Mouse (Mus musculus) hindbrain, embryonic 14.5 days (tissue): Measurements from ENCODE around the gene Wdr49. TPM values are rescaled to one million over a fixed set of nuclear protein-coding genes. Genes with fewer than 3 reads are reported as not detected.

Experiments used
- ATAC-seq: fragments of 200-750 bp; cut with Nextera tagmentation; 2 replicates; pipeline ENCODE4 v1.8.0; 2017; ENCODE audit warnings: moderate number of reproducible peaks, mild to moderate bottlenecking, moderate TSS enrichment, moderate library complexity; ENCODE audit not compliant: low FRiP score
- DNase-seq: peaks from one replicate; pipeline ENCODE4 v3.0.0-alpha.2; 2015; ENCODE audit warnings: low spot score
- H3K27ac ChIP-seq: fragments of 300-500 bp; sonication (generic); 2 replicates; pipeline ENCODE4 v1.5.1; 2014; ENCODE audit warnings: mild to moderate bottlenecking, moderate library complexity
- H3K27me3 ChIP-seq: fragments of 300-500 bp; sonication (generic); 2 replicates; pipeline ENCODE4 v1.6.1; 2014; ENCODE audit warnings: mild to moderate bottlenecking, low read length, mixed read lengths; ENCODE audit not compliant: control insufficient read depth, insufficient read depth
- H3K36me3 ChIP-seq: fragments of 300-500 bp; sonication (generic); replicated peaks from 2 replicates; pipeline ENCODE4 v1.6.1; 2014; ENCODE audit not compliant: control insufficient read depth, insufficient read depth
- H3K4me1 ChIP-seq: fragments of 300-500 bp; sonication (generic); replicated peaks from 2 replicates; pipeline ENCODE4 v1.6.1; 2014; ENCODE audit warnings: antibody characterized with exemption, low read length, mixed read lengths; ENCODE audit not compliant: control insufficient read depth, insufficient read depth
- H3K4me2 ChIP-seq: fragments of 300-500 bp; sonication (generic); replicated peaks from 2 replicates; pipeline ENCODE4 v1.6.1; 2014; ENCODE audit warnings: mild to moderate bottlenecking, moderate library complexity
- H3K4me3 ChIP-seq: fragments of 300-500 bp; sonication (generic); replicated peaks from 2 replicates; pipeline ENCODE4 v1.5.1; 2014; ENCODE audit warnings: mild to moderate bottlenecking, low read length
- H3K9ac ChIP-seq: fragments of 300-500 bp; sonication (generic); 2 replicates; pipeline ENCODE4 v1.6.1; 2014
- H3K9me3 ChIP-seq: fragments of 300-500 bp; sonication (generic); 2 replicates; pipeline ENCODE4 v1.6.1; 2016; ENCODE audit warnings: low read length; ENCODE audit not compliant: control insufficient read depth
- WGBS: fragments of 180-500 bp; shearing (Covaris S2); extraction: QIAGEN DNeasy Blood & Tissue Kit; methylation state at CpG from one replicate; pipeline ENCODE4 v1.1.7; 2014; 5-methylcytosine and 5-hydroxymethylcytosine counted together
- polyA plus RNA-seq: library from polyadenylated mRNA; unstranded; fragments of >200 nt; fragmentation: Nextera tagmentation; extraction: Ambion mirVana; gene quantifications from 2 replicates; pipeline ENCODE4 v1.2.1, GENCODE M21; 2014

Wdr49 gene
- polyA plus RNA-seq, 1 experiment from 2014 or later = 0.20 TPM

GRCm38 (mm10) chr3:75468154-75468553 lies 13.8 kb downstream of the Wdr49 start:
- no peak overlapping the region for H3K27ac ChIP-seq
- ATAC-seq = no peak
- no peaks in the 10 kb centered on the region for H3K36me3 ChIP-seq
- H3K9ac ChIP-seq = no peak overlapping the region
- no peaks in the 10 kb centered on the region for H3K27me3 ChIP-seq
- H3K4me1 ChIP-seq = no peaks in the 10 kb centered on the region
- no peaks in the 10 kb centered on the region for H3K9me3 ChIP-seq
- H3K4me3 ChIP-seq = no peak overlapping the region
- 83% methylated on average over 7 of the region's 7 CpGs for WGBS
- no peak for DNase-seq
- H3K4me2 ChIP-seq = no peak overlapping the region

GRCm38 (mm10) chr3:75430564-75431181 lies 51.3 kb downstream of the Wdr49 start:
- Histone ChIP-seq H3K36me3 (no peaks in the 10 kb centered on the region), H3K27ac (peak overlapping the region; percentile 46; the same call in 1 of the 2 replicates), H3K9me3 (no peaks in the 10 kb centered on the region), H3K27me3 (no peaks in the 10 kb centered on the region), H3K4me2 (no peak overlapping the region), H3K4me3 (no peak overlapping the region), H3K9ac (no peak overlapping the region), H3K4me1 (no peaks in the 10 kb centered on the region)
- WGBS = 63% methylated on average over 4 of the region's 4 CpGs
- peak; percentile 64 for ATAC-seq
- DNase-seq = peak; percentile 24

DNA sequence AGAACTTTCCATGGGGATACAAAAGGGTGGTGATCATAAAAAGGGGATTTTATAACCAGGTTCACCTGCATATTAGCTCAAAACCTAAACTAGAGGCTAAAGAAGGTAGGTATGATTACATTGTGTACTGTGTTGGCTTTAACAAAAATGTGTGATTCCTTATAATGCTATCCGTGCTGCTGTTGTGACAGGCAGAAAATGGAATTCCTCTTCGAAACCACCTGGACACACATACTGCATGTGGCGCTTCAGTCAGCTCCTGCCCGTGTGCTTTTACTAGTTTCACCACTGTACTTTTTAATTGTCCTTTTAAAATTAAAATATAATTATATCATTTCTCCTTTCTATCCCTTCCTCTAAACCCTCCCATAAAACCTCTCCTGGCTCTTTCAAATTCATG lies 86.0 kb downstream of the Wdr49 start:
- Histone ChIP-seq H3K9ac (no peak overlapping the region), H3K27me3 (no peaks in the 10 kb centered on the region), H3K4me1 (peaks cover 13% of the 10 kb centered on the region), H3K4me2 (0 out of 2 replicates have a peak overlapping the region, but pooled peaks have one; percentile 3), H3K36me3 (no peaks in the 10 kb centered on the region), H3K27ac (peak overlapping the region; percentile 61; the same call in 1 of the 2 replicates), H3K4me3 (no peak overlapping the region), H3K9me3 (no peaks in the 10 kb centered on the region)
- DNase-seq (no peak), ATAC-seq (no peak; the same call in 1 of the 2 replicates)
- WGBS = 86% methylated on average over 4 of the region's 4 CpGs

- Histone ChIP-seq H3K9ac (0 out of 2 replicates have a peak overlapping the region, but pooled peaks have one; percentile 17), H3K27ac (peak overlapping the region; percentile 72), H3K36me3 (no peaks in the 10 kb centered on the region), H3K4me1 (peaks cover 13% of the 10 kb centered on the region), H3K4me2 (0 out of 2 replicates have a peak overlapping the region, but pooled peaks have one; percentile 3), H3K9me3 (no peaks in the 10 kb centered on the region), H3K4me3 (no peak overlapping the region), H3K27me3 (no peaks in the 10 kb centered on the region)
- DNase-seq (peak; percentile 35), ATAC-seq (peak; percentile 86)
- 32% methylated on average over 7 of the region's 7 CpGs for WGBS
These were observed 86.6 kb downstream of the Wdr49 start for GRCm38 (mm10) chr3:75395121-75395895.

DNA sequence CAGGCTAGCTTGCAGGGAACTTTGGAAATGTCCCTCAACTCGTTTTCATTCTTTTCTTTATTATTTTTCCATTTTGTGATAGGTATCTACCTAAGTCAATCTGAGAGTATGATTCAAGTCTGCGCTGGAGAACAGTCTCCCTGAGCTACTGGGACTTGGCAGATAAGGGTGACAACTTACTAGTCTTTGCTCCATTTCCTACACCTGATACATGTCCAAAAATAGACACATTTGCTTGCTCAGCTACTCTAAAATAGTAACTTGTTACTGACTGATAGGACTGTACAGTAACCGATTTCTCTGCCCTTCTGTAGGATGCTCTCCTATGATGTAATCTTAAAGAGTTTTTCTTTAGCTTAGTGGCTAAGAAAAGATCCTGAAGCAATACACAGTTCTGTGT lies 87.5 kb downstream of the Wdr49 start:
- Histone ChIP-seq H3K27me3 (no peaks in the 10 kb centered on the region), H3K9ac (no peak overlapping the region), H3K4me3 (no peak overlapping the region), H3K4me2 (no peak overlapping the region), H3K27ac (peak overlapping the region; percentile 72), H3K9me3 (no peaks in the 10 kb centered on the region), H3K4me1 (peaks cover 13% of the 10 kb centered on the region), H3K36me3 (no peaks in the 10 kb centered on the region)
- DNase-seq (no peak), ATAC-seq (no peak; the same call in 1 of the 2 replicates)
- WGBS = 82% methylated on average over 3 of the region's 3 CpGs

GRCm38 (mm10) chr3:75381776-75382175 lies 100.2 kb downstream of the Wdr49 start:
- ATAC-seq (peak; percentile 48), DNase-seq (no peak)
- H3K4me2 ChIP-seq = no peak overlapping the region
- no peak overlapping the region for H3K27ac ChIP-seq
- no peaks in the 10 kb centered on the region for H3K36me3 ChIP-seq
- 51% methylated on average over 2 of the region's 2 CpGs for WGBS
- no peak overlapping the region for H3K4me3 ChIP-seq
- no peaks in the 10 kb centered on the region for H3K9me3 ChIP-seq
- H3K4me1 ChIP-seq = 0 out of 2 replicates have a peak, but pooled peaks cover 6% of the 10 kb centered on the region
- H3K27me3 ChIP-seq = no peaks in the 10 kb centered on the region
- no peak overlapping the region for H3K9ac ChIP-seq

DNA sequence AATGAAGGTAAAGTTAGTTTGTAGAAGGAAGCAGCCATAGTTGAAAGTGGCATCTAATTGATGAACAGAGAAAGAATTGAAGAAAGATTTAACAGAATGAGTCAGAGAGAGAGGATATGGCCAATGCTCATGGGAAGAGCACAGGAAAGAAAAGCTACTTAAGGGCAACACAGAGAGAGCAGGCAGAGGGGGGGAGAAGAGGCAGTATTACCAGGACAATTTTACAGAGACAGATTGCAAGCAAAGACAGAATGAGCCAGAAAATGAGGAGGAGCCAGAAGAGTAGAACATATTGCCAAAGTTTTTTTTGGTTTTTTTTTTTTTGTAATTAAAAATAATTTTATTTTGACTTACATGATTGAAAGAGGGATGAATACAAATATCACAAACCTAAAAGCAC lies 128.0 kb downstream of the Wdr49 start:
- DNase-seq = no peak
- no peak overlapping the region for H3K27ac ChIP-seq
- no peaks in the 10 kb centered on the region for H3K9me3 ChIP-seq
- no peak overlapping the region for H3K9ac ChIP-seq
- no peaks in the 10 kb centered on the region for H3K4me1 ChIP-seq
- no peak for ATAC-seq
- no peak overlapping the region for H3K4me2 ChIP-seq
- H3K4me3 ChIP-seq = no peak overlapping the region
- no peaks in the 10 kb centered on the region for H3K27me3 ChIP-seq
- no peaks in the 10 kb centered on the region for H3K36me3 ChIP-seq

DNA sequence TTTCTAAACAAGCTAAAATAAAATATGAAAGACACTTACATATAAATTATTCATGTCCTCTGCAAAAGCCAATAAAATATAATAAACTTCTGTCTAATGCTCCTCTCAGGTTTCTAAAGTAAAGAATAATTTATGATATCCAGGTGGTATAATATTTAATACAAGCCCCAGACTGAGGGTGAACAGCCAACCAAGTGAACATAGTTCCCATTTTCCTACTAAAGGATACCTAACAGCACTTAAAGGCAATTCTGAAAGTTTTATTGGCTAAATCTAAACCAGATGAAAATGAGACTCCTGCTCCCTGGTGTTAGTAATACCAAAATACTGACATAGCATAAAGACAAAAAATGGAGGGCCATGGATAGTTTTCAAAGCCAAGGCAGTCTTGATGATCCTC lies 144.8 kb downstream of the Wdr49 start:
- ATAC-seq = no peak
- no peaks in the 10 kb centered on the region for H3K27me3 ChIP-seq
- no peaks in the 10 kb centered on the region for H3K4me1 ChIP-seq
- H3K36me3 ChIP-seq = no peaks in the 10 kb centered on the region
- DNase-seq = no peak
- H3K9ac ChIP-seq = no peak overlapping the region
- H3K4me3 ChIP-seq = no peak overlapping the region
- no peak overlapping the region for H3K4me2 ChIP-seq
- no peak overlapping the region for H3K27ac ChIP-seq
- no peaks in the 10 kb centered on the region for H3K9me3 ChIP-seq

- WGBS = 91% methylated on average over 4 of the region's 4 CpGs
- no peak overlapping the region for H3K27ac ChIP-seq
- ATAC-seq (no peak), DNase-seq (no peak)
- no peaks in the 10 kb centered on the region for H3K4me1 ChIP-seq
- H3K9me3 ChIP-seq = no peaks in the 10 kb centered on the region
- no peaks in the 10 kb centered on the region for H3K36me3 ChIP-seq
- H3K27me3 ChIP-seq = no peaks in the 10 kb centered on the region
- H3K9ac ChIP-seq = no peak overlapping the region
- no peak overlapping the region for H3K4me2 ChIP-seq
- H3K4me3 ChIP-seq = no peak overlapping the region
These were observed 161.0 kb downstream of the Wdr49 start for GRCm38 (mm10) chr3:75320999-75321398.
